In genomic region chr1:92178021-92178895, GRCm38 (mm10) we compare ENCODE assay signal across 8 mouse cellular contexts. TPM values are rescaled to one million over a fixed set of nuclear protein-coding genes. Genes with fewer than 3 reads are reported as not detected.
DNase-seq lines count a peak whose midpoint lies in the region; ATAC-seq and TF ChIP-seq lines count a peak whose summit lies in the region.

No protein-coding gene starts in this region.

- H3K4me2 ChIP-seq in liver, embryonic 16.5 days (ENCODE audit: low read depth, low read length): peak overlapping the region; percentile 90; the same call in 1 of the 2 replicates

- DNase-seq in heart, embryonic 10.5 days (ENCODE audit: low spot score): no peak
- no peak for DNase-seq in heart, adult 9 months (ENCODE audit: low spot score in 2 of 2)
- peak; percentile 85 for DNase-seq in brain, embryonic 14.5 days (ENCODE audit: low read depth)
- DNase-seq in heart, postnatal 4 days: peak; percentile 34
- peak; percentile 34 to 71 for DNase-seq in thymus, adult 18-20 months
- no peak for DNase-seq in cerebellum, adult 9-10 months

- no peaks in the 10 kb centered on the region for H3K9me3 ChIP-seq in heart, embryonic 10.5 days
- no peaks in the 10 kb centered on the region for H3K9me3 ChIP-seq in liver, embryonic 16.5 days (replicated peaks; ENCODE audit: control insufficient read depth, low read length)

- ATAC-seq in liver, embryonic 16.5 days (ENCODE audit: low read depth): no peak

- TF ChIP-seq CTCF in C2C12 (IDR thresholded peaks at IDR 0.05; ENCODE audit: control insufficient read depth, insufficient read depth, insufficient read length): no peak
- peak; percentile 55; the same call in 1 of the 2 replicates for TF ChIP-seq CTCF in brain, embryonic 14.5 days (IDR thresholded peaks at IDR 0.05; ENCODE audit: borderline replicate concordance, extremely low read depth, insufficient read depth, insufficient read length)

- peaks cover 47% of the 10 kb centered on the region for H3K4me1 ChIP-seq in heart, embryonic 10.5 days
- peaks cover 9% of the 10 kb centered on the region for H3K4me1 ChIP-seq in liver, embryonic 16.5 days (ENCODE audit: control insufficient read depth, low read depth, low read length)

- peaks cover 64% of the 10 kb centered on the region for H3K79me2 ChIP-seq in C2C12 (ENCODE audit: control insufficient read depth, insufficient read depth)

- WGBS in heart, embryonic 10.5 days: 46% methylated on average over 10 of the region's 10 CpGs
- 62% methylated on average over 10 of the region's 10 CpGs for WGBS in liver, embryonic 16.5 days (ENCODE audit: insufficient replicate concordance)

- peaks cover 20% of the 10 kb centered on the region for H3K79me3 ChIP-seq in C2C12 (ENCODE audit: low read depth)

- H3K9ac ChIP-seq in liver, embryonic 16.5 days (ENCODE audit: low read depth, low read length): no peak overlapping the region

- no peaks in the 10 kb centered on the region for H3K27me3 ChIP-seq in heart, embryonic 10.5 days (ENCODE audit: insufficient read depth, poor library complexity, severe bottlenecking)
- H3K27me3 ChIP-seq in C2C12 (ENCODE audit: control insufficient read depth, insufficient read depth, insufficient read length): no peaks in the 10 kb centered on the region
- H3K27me3 ChIP-seq in liver, embryonic 16.5 days (ENCODE audit: control insufficient read depth, insufficient read depth, low read depth, low read length): no peaks in the 10 kb centered on the region

- H3ac ChIP-seq in C2C12 (ENCODE audit: control insufficient read depth, insufficient read length, low read depth): no peak overlapping the region

- peak overlapping the region; percentile 22; the same call in 1 of the 2 replicates for H3K27ac ChIP-seq in heart, embryonic 10.5 days
- no peak overlapping the region for H3K27ac ChIP-seq in liver, embryonic 16.5 days (ENCODE audit: low read length)

- H3K36me3 ChIP-seq in heart, embryonic 10.5 days: no peaks in the 10 kb centered on the region
- H3K36me3 ChIP-seq in C2C12 (ENCODE audit: control insufficient read depth, insufficient read depth): no peaks in the 10 kb centered on the region
- no peaks in the 10 kb centered on the region for H3K36me3 ChIP-seq in liver, embryonic 16.5 days (ENCODE audit: control insufficient read depth, insufficient read depth)

- peak overlapping the region; percentile 87 for H3K4me3 ChIP-seq in heart, embryonic 10.5 days
- peak overlapping the region; percentile 66 for H3K4me3 ChIP-seq in C2C12 (ENCODE audit: insufficient read depth, poor library complexity, severe bottlenecking)
- H3K4me3 ChIP-seq in liver, embryonic 16.5 days (ENCODE audit: low read depth, low read length): no peak overlapping the region

- no peak for TF ChIP-seq POLR2A in brain, embryonic 14.5 days (IDR thresholded peaks at IDR 0.05; ENCODE audit: borderline replicate concordance, extremely low read depth, insufficient read depth, insufficient read length, poor library complexity, severe bottlenecking)

TF ChIP-seq in C2C12, 6 proteins besides CTCF, POLR2A, EP300 and RAD21:
- TF ChIP-seq CEBPB (IDR thresholded peaks at IDR 0.05; ENCODE audit: low read depth): no peak
- TF ChIP-seq MYOG (IDR thresholded peaks at IDR 0.05; ENCODE audit: control insufficient read depth, extremely low read depth, insufficient read length): no peak
- no peak for TF ChIP-seq MAX (IDR thresholded peaks at IDR 0.05)
- no peak for TF ChIP-seq MYOD1 (IDR thresholded peaks at IDR 0.05; ENCODE audit: control insufficient read depth, insufficient read length, low read depth)
- no peak for TF ChIP-seq USF1 (IDR thresholded peaks at IDR 0.05; ENCODE audit: low read depth)
- TF ChIP-seq FOSL1 (IDR thresholded peaks at IDR 0.05; ENCODE audit: insufficient read depth, low read length, poor library complexity, severe bottlenecking): no peak

RNA-seq across cellular contexts. Expression of gene Hdac4, which starts 17.2 kb away (rescaled TPM):
- 9.7 and 14.2 TPM in 2 replicates for polyA plus RNA-seq in heart, embryonic 10.5 days (2016; fragmentation: Nextera tagmentation; extraction: Ambion mirVana)
- polyA plus RNA-seq in C2C12 (2012; fragmentation: generic; extraction: Trizol): 9.6 TPM
- 17.4 and 21.8 TPM in 2 replicates for polyA plus RNA-seq in brain, embryonic 14.5 days (2012; rRNA removed)
- 10 to 100 TPM; 33.3 to 36.3 TPM for total RNA-seq in heart, postnatal 4 days (2021)
- polyA plus RNA-seq in liver, embryonic 16.5 days (2015; fragmentation: Nextera tagmentation; extraction: Ambion mirVana): 3.3 TPM in 2 replicates

Comparison
In these comparisons a context has a peak if more than half of its experiments do, and no peak if none do; other contexts are left out.
1. DNase-seq: peak in brain, embryonic 14.5 days (single experiment), heart, postnatal 4 days (single experiment) and thymus, adult 18-20 months (2 of 2); none in heart, embryonic 10.5 days (single experiment), heart, adult 9 months (0 of 2) and cerebellum, adult 9-10 months (single experiment).